Mouse (Mus musculus): ENCODE results near the gene Gabrg3. TPM values are rescaled to one million over a fixed set of nuclear protein-coding genes. Genes with fewer than 3 reads are reported as not detected.
"Not testable (repeated sequence)": the region's sequence is repeated elsewhere in the genome, so short reads cannot be mapped to it uniquely, and the experiment has no call there.

Gabrg3 gene
- total RNA-seq, 1 experiment: 0.27 TPM

GRCm38 (mm10) chr7:57260201-57260600 is 126.8 kb downstream of the Gabrg3 start:
- TF ChIP-seq ZNF384 (IDR thresholded peaks at IDR 0.05; ENCODE audit: low read depth, low read length) (no peak), ZC3H11A (IDR thresholded peaks at IDR 0.05; ENCODE audit: borderline replicate concordance, low read depth, low read length) (no peak), CHD2 (IDR thresholded peaks at IDR 0.05; ENCODE audit: low read depth, low read length) (no peak), MAFK (IDR thresholded peaks at IDR 0.05; ENCODE audit: insufficient read depth, low read depth, low read length) (no peak), HCFC1 (IDR thresholded peaks at IDR 0.05; ENCODE audit: borderline replicate concordance, insufficient read depth, low read length) (no peak)
- Histone ChIP-seq H3K4me3 (ENCODE audit: insufficient read depth in 1 of 2, low read depth in 1 of 2, low read length in 2 of 2, poor library complexity in 1 of 2, severe bottlenecking in 1 of 2) (no peak overlapping the region), H3K36me3 (ENCODE audit: control insufficient read depth, insufficient read depth, low read length, poor library complexity, severe bottlenecking) (no peaks in the 10 kb centered on the region), H3K9ac (ENCODE audit: insufficient read depth, low read depth, low read length, poor library complexity, severe bottlenecking) (no peak overlapping the region), H3K4me1 (ENCODE audit: control insufficient read depth in 2 of 2, insufficient read depth in 2 of 2, low read length in 2 of 2, poor library complexity in 1 of 2) (no peaks in the 10 kb centered on the region), H3K27ac (ENCODE audit: insufficient read depth, low read depth, low read length, poor library complexity, severe bottlenecking) (no peak overlapping the region), H3K9me3 (ENCODE audit: control insufficient read depth, insufficient read depth, low read depth, low read length) (no peaks in the 10 kb centered on the region)
- in situ Hi-C loops (cut with MboI; ENCODE audit: low sequenced_read_pairs in 2 of 2, unreplicated experiment in 2 of 2): no loop called here
- no peak for DNase-seq (ENCODE audit: low read depth, low spot score)

- TF ChIP-seq HCFC1 (IDR thresholded peaks at IDR 0.05; ENCODE audit: borderline replicate concordance, insufficient read depth, low read length): no peak
- no peak for TF ChIP-seq ZC3H11A (IDR thresholded peaks at IDR 0.05; ENCODE audit: borderline replicate concordance, low read depth, low read length)
- no peak for TF ChIP-seq MAFK (IDR thresholded peaks at IDR 0.05; ENCODE audit: insufficient read depth, low read depth, low read length)
- no peak for TF ChIP-seq ZNF384 (IDR thresholded peaks at IDR 0.05; ENCODE audit: low read depth, low read length)
- no peak for TF ChIP-seq CHD2 (IDR thresholded peaks at IDR 0.05; ENCODE audit: low read depth, low read length)
- in situ Hi-C loops (cut with MboI; ENCODE audit: low sequenced_read_pairs in 2 of 2, unreplicated experiment in 2 of 2): no loop called here
- Histone ChIP-seq H3K9me3 (ENCODE audit: control insufficient read depth, insufficient read depth, low read depth, low read length) (no peaks in the 10 kb centered on the region), H3K4me1 (ENCODE audit: control insufficient read depth in 2 of 2, insufficient read depth in 2 of 2, low read length in 2 of 2, poor library complexity in 1 of 2) (no peaks in the 10 kb centered on the region), H3K36me3 (ENCODE audit: control insufficient read depth, insufficient read depth, low read length, poor library complexity, severe bottlenecking) (no peaks in the 10 kb centered on the region), H3K9ac (ENCODE audit: insufficient read depth, low read depth, low read length, poor library complexity, severe bottlenecking) (no peak overlapping the region), H3K27ac (ENCODE audit: insufficient read depth, low read depth, low read length, poor library complexity, severe bottlenecking) (no peak overlapping the region), H3K4me3 (ENCODE audit: insufficient read depth in 1 of 2, low read depth in 1 of 2, low read length in 2 of 2, poor library complexity in 1 of 2, severe bottlenecking in 1 of 2) (no peak overlapping the region)
- DNase-seq (ENCODE audit: low read depth, low spot score): no peak
These were observed 128.0 kb downstream of the Gabrg3 start for GRCm38 (mm10) chr7:57258893-57259574.

GRCm38 (mm10) chr7:57243981-57244380 is 143.0 kb downstream of the Gabrg3 start:
- H3K4me1 ChIP-seq (ENCODE audit: control insufficient read depth in 2 of 2, insufficient read depth in 2 of 2, low read length in 2 of 2, poor library complexity in 1 of 2): no peaks in the 10 kb centered on the region
- DNase-seq (ENCODE audit: low read depth, low spot score): no peak
- no peaks in the 10 kb centered on the region for H3K9me3 ChIP-seq (ENCODE audit: control insufficient read depth, insufficient read depth, low read depth, low read length)
- no peak overlapping the region for H3K27ac ChIP-seq (ENCODE audit: insufficient read depth, low read depth, low read length, poor library complexity, severe bottlenecking)
- H3K36me3 ChIP-seq (ENCODE audit: control insufficient read depth, insufficient read depth, low read length, poor library complexity, severe bottlenecking): no peaks in the 10 kb centered on the region
- no peak overlapping the region for H3K9ac ChIP-seq (ENCODE audit: insufficient read depth, low read depth, low read length, poor library complexity, severe bottlenecking)
- no peak for TF ChIP-seq MAFK (IDR thresholded peaks at IDR 0.05; ENCODE audit: insufficient read depth, low read depth, low read length)
- TF ChIP-seq ZNF384 (IDR thresholded peaks at IDR 0.05; ENCODE audit: low read depth, low read length): no peak
- TF ChIP-seq ZC3H11A (IDR thresholded peaks at IDR 0.05; ENCODE audit: borderline replicate concordance, low read depth, low read length): no peak
- TF ChIP-seq CHD2 (IDR thresholded peaks at IDR 0.05; ENCODE audit: low read depth, low read length): no peak
- TF ChIP-seq HCFC1 (IDR thresholded peaks at IDR 0.05; ENCODE audit: borderline replicate concordance, insufficient read depth, low read length): no peak
- in situ Hi-C loops (cut with MboI; ENCODE audit: low sequenced_read_pairs in 2 of 2, unreplicated experiment in 2 of 2): no loop called here
- H3K4me3 ChIP-seq (ENCODE audit: insufficient read depth in 1 of 2, low read depth in 1 of 2, low read length in 2 of 2, poor library complexity in 1 of 2, severe bottlenecking in 1 of 2): no peak overlapping the region

GRCm38 (mm10) chr7:57214119-57214518 is 172.9 kb downstream of the Gabrg3 start:
- Histone ChIP-seq H3K9me3 (ENCODE audit: control insufficient read depth, insufficient read depth, low read depth, low read length) (no peaks in the 10 kb centered on the region), H3K4me3 (ENCODE audit: insufficient read depth in 1 of 2, low read depth in 1 of 2, low read length in 2 of 2, poor library complexity in 1 of 2, severe bottlenecking in 1 of 2) (no peak overlapping the region), H3K27ac (ENCODE audit: insufficient read depth, low read depth, low read length, poor library complexity, severe bottlenecking) (no peak overlapping the region), H3K4me1 (ENCODE audit: control insufficient read depth in 2 of 2, insufficient read depth in 2 of 2, low read length in 2 of 2, poor library complexity in 1 of 2) (no peaks in the 10 kb centered on the region), H3K36me3 (ENCODE audit: control insufficient read depth, insufficient read depth, low read length, poor library complexity, severe bottlenecking) (no peaks in the 10 kb centered on the region), H3K9ac (ENCODE audit: insufficient read depth, low read depth, low read length, poor library complexity, severe bottlenecking) (no peak overlapping the region)
- in situ Hi-C loops (cut with MboI; ENCODE audit: low sequenced_read_pairs in 2 of 2, unreplicated experiment in 2 of 2): no loop called here
- no peak for DNase-seq (ENCODE audit: low read depth, low spot score)
- no peak for TF ChIP-seq ZC3H11A (IDR thresholded peaks at IDR 0.05; ENCODE audit: borderline replicate concordance, low read depth, low read length)
- no peak for TF ChIP-seq CHD2 (IDR thresholded peaks at IDR 0.05; ENCODE audit: low read depth, low read length)

GRCm38 (mm10) chr7:57186015-57186414 is 201.0 kb downstream of the Gabrg3 start:
- no peaks in the 10 kb centered on the region for H3K4me1 ChIP-seq (ENCODE audit: control insufficient read depth in 2 of 2, insufficient read depth in 2 of 2, low read length in 2 of 2, poor library complexity in 1 of 2)
- DNase-seq (ENCODE audit: low read depth, low spot score): no peak
- no peaks in the 10 kb centered on the region for H3K9me3 ChIP-seq (ENCODE audit: control insufficient read depth, insufficient read depth, low read depth, low read length)
- TF ChIP-seq ZNF384 (IDR thresholded peaks at IDR 0.05; ENCODE audit: low read depth, low read length) (no peak), HCFC1 (IDR thresholded peaks at IDR 0.05; ENCODE audit: borderline replicate concordance, insufficient read depth, low read length) (no peak), ZC3H11A (IDR thresholded peaks at IDR 0.05; ENCODE audit: borderline replicate concordance, low read depth, low read length) (no peak), CHD2 (IDR thresholded peaks at IDR 0.05; ENCODE audit: low read depth, low read length) (no peak), MAFK (IDR thresholded peaks at IDR 0.05; ENCODE audit: insufficient read depth, low read depth, low read length) (no peak)
- H3K9ac ChIP-seq (ENCODE audit: insufficient read depth, low read depth, low read length, poor library complexity, severe bottlenecking): no peak overlapping the region
- in situ Hi-C loops (cut with MboI; ENCODE audit: low sequenced_read_pairs in 2 of 2, unreplicated experiment in 2 of 2): no loop called here
- H3K4me3 ChIP-seq (ENCODE audit: insufficient read depth in 1 of 2, low read depth in 1 of 2, low read length in 2 of 2, poor library complexity in 1 of 2, severe bottlenecking in 1 of 2): no peak overlapping the region
- H3K36me3 ChIP-seq (ENCODE audit: control insufficient read depth, insufficient read depth, low read length, poor library complexity, severe bottlenecking): no peaks in the 10 kb centered on the region
- H3K27ac ChIP-seq (ENCODE audit: insufficient read depth, low read depth, low read length, poor library complexity, severe bottlenecking): no peak overlapping the region

GRCm38 (mm10) chr7:57175891-57176545 is 211.0 kb downstream of the Gabrg3 start:
- not testable (repeated sequence) for H3K9me3 ChIP-seq (ENCODE audit: control insufficient read depth, insufficient read depth, low read depth, low read length)

More at GRCm38 (mm10) chr7:57175891-57176545, 211.0 kb downstream of the Gabrg3 start:
- DNase-seq (ENCODE audit: low read depth, low spot score): peak; percentile 28
- H3K36me3 ChIP-seq (ENCODE audit: control insufficient read depth, insufficient read depth, low read length, poor library complexity, severe bottlenecking); in situ Hi-C loops (cut with MboI; ENCODE audit: low sequenced_read_pairs in 2 of 2, unreplicated experiment in 2 of 2); H3K27ac ChIP-seq (ENCODE audit: insufficient read depth, low read depth, low read length, poor library complexity, severe bottlenecking); H3K9ac ChIP-seq (ENCODE audit: insufficient read depth, low read depth, low read length, poor library complexity, severe bottlenecking); H3K4me1 ChIP-seq (ENCODE audit: control insufficient read depth in 2 of 2, insufficient read depth in 2 of 2, low read length in 2 of 2, poor library complexity in 1 of 2); H3K4me3 ChIP-seq (ENCODE audit: insufficient read depth in 1 of 2, low read depth in 1 of 2, low read length in 2 of 2, poor library complexity in 1 of 2, severe bottlenecking in 1 of 2): not testable (repeated sequence)

Measured in ES-E14 (cell line).